Mouse (Mus musculus): ENCODE data around the gene Rabggtb.

Rabggtb gene

GRCm38 (mm10) chr3:153858350-153859001 is 54.3 kb downstream of the Rabggtb start:
- DNase-seq: no peak
